Mouse (Mus musculus) urinary bladder, postnatal 10 days (tissue): ENCODE results near the gene Saysd1.

Source experiments
- DNase-seq: peaks from one replicate; pipeline ENCODE4 v3.0.0; 2022; ENCODE audit warnings: low spot score

The Saysd1 gene

DNA sequence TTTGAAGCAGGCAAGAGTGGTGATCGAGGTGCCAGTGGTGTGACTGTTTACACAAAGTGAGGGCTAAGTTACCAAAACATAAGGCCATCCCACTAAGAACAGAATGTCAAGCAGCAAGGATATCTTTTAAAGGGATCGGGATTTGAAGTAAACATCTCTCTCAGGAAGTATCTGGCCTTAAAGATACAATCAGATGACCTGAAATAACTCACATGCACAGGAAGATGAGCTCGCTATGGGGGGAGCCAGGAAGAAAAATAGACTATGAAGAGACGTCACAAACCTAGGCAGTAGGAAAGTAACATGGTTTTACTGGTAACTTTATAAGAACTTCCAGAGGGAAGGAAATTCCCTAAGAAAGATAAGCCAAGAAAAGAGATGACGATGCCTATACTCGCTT lies 32.1 kb downstream of the Saysd1 start:
- DNase-seq = no peak

DNA sequence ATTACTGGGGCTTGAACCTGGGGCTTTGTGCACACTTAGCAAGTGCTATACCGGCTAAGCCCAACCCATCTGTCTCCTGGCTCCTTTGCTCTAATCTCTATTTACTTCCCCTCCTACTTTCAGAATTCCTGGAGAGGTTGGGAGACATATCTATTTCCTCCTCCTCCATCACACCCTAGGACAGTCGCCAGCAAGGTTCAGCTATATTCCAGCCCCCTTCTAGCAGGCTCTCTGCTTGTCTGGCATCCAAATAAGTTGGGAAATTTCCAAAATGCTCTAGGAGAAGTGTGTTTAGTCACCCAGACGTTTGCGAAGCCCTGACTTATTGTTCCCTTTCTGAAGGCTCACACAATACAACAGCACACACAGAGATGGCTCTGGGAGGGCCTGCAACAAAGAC lies 35.1 kb downstream of the Saysd1 start:
- DNase-seq = no peak

DNA sequence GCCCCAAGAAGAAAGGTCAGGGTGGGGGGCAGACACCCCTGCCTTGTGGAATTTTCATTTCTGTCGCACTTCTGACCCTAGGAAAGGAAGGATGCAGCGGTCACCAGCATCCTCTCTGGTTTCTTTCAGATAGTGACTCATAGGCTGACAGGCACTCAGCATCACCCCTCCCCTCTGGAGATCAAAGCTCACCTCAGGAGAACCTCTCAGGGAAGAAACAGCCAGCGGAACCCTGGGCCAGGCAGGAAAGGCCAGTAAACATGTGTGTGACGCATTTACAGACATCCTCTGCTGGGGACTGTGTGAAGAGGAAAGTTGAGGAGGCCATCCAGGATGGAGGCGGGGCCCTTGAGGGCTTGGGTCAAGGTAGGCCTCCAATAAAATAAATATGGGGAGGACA lies 40.3 kb downstream of the Saysd1 start:
- no peak for DNase-seq

DNA sequence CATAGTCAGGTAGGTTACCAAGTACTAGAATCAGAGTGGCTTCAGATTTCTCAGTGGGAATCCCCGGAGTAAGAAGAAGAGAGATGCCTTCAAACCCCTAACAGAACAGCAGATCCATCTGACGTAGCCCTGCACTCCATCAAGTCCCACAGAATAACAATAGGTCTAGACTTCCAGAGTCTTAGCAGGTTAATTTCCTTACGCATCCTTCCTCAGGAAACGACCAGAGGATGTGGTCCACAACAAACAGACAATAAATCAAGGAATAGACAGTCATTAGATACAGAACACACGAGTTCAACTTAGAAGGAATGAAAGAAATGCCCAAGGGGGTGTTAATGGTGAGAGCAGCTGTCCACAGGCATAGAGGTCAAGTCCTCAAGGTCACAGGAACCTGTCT lies 43.4 kb downstream of the Saysd1 start:
- no peak for DNase-seq

DNA sequence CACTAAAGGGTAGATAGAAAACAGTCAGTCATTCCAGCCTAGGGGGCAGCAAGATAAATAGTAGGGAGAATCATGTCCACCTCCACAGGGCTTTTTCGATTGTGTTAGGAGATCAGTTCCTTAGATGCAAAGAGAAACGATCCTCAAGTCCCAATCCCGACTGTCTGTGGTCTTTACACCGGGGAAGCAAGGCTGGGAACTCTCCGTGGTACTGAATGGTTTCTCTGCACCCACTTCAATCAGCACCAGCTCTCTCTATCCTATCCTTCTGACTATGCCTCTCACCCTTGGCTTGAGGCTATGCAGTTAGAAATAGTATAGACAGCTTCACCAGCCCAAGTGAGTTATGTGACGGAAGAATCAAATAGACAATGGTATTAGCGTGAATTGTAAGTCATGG lies 44.8 kb downstream of the Saysd1 start:
- DNase-seq = no peak

DNA sequence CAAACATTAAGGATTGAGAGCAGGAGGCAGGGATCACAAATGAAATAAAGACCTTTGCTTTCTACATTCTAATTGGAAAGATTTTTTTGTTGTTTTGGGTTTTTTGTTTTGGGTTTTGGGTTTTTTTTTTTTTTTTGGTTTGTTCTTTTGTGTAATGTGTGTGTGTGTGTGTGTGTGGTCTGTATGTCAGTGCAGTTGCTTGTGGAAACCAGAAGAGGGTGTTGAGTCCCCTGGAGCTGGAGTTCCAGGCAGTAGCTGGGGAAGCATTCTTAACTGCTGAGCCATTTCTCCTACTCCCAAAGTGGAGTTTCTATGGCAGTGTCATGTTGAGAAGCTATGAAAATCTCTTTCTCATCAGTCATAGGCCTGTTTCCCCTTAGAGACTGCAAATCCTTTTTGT lies 54.0 kb downstream of the Saysd1 start:
- no peak for DNase-seq

DNA sequence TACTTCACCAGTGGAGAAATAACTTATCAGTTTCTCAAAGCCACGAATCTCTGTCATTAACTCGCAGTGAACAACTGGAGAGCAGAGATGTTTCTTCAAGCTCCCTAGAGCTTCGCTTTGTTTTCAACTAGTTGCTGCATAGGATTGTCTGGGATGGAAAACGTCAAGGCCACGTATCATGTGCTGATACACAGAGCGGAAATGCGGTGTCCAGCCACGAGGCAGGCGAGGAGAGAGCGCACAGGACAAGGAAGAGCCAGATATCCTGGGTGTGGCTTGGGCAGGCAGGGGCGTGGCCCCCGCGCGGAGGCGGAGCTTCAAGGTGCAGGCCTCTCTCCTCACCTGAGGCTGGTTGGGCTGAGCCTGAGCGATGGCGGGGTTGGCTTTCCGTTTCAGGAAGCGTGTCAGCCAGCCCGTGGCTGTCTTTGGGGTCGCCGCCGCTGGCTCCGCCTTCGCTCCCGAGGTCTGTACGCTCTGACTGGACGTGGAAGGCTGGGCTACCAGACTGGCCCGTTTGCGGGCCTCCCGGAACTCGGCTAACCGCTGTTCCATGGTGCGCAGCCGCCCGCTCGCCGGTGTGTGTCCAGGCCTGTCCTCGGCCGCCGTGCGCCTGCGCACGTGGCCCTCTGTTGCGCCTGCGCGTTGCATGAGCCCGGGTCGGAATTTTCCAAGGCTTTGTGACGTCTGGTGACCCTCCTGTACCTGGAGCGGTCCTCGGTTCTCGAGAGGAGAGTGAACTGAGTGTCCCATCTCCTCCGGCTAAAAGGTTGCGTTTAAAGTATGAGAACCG lies 55.6 kb downstream of the Saysd1 start:
- peak; percentile 52 for DNase-seq

DNA sequence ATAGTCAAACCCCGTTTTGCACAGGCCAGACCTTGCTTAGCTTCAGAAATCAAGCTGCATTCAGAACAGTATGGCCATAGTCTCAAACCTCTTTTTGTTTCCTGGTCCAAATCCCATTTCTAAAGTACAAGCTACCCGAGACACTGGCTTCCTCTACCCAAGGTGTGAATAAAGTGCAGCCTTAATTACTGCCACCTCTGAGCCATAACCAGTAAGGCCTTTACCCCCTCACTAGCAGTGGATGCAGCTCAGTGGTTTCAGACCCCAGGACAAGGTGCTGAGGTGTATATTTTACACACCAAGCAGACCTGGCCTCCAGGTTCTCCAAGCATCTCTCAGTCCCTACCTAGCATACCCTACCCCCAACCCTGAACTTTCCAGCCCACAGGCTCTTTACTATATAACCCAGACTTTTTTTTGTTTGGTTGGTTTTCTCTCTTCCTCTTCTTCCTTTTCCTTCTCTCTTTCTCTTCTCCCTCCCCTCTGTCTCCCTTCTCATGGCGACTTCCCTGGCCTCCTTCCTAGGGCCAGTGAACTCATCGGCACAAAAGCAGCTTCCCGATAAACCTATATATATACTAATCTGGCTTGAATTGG lies 56.3 kb downstream of the Saysd1 start:
- no peak for DNase-seq

DNA sequence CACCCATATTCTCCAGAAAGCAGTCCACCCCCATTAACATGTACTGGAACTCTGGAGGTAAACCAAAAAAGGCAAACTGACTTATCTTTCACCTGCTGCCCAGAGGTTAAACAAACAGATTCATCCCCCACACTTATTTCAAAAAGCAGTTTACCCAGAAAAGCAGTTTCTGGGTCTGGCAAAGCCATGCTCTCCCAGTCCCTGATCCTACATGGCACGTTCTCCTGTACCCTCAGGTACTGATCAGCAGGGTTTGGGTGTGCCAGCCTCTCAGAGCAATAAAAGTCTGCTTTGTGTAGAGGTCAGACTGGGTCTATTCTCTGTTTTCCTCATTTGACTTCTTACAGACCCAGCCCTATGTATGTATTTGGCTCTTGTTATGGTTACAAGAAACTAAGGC lies 57.2 kb downstream of the Saysd1 start:
- no peak for DNase-seq

DNA sequence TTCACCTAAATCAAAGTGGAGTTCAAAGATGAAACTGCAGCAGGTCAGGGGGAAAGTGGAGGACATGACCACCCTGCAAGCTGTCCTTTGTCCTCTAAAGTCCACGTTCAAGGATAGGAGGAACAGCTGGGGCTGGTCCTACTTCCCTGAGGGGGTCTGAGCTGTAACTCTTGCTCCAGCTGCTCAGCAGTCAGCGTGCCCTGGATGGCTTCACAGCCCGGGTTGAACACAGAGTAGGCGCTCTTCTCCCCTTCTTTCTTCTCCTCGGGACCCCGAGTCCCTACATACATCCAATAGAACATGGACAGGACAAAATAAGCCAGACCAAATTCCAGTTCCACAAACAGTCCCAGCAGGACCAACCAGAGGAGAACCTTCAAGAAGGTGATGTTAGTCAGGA lies 61.2 kb downstream of the Saysd1 start:
- DNase-seq = no peak

DNA sequence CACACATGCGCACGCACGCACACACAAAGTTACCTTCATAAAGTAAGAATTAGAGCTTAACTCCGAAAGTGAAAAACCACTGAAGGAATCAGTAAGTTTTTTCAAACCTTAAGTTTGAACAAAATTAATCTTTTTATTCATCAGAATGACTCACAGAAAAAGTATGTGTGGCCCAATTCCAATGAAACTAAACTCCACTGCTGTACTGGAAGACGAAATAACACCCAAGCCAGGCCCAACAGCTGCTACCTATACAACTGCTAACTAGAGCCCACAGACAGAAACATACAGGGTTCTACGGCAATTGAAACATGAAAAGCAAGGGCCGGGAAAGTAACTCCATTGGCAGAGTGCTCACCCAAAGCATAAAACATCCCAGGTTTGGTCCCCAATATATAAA lies 62.8 kb downstream of the Saysd1 start:
- DNase-seq = no peak

DNA sequence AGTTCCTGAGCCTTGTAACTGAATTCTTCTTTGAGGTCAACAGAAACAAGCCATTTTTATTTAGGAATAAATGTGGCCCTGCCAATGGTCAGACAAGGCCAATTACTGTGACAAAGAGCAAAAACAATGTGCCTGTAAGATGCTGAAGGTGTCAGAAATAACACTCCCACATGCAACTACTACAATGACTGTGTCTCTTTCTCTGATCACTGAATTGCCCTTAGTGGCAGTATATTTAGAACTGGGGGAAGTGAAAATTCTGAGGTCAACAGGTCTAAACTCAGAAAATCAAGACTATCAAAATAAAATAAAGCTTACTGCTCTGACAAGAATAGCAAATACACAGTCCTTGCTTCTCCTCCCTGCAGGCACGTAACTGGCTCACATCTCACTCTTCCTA lies 63.6 kb downstream of the Saysd1 start:
- DNase-seq = no peak

DNA sequence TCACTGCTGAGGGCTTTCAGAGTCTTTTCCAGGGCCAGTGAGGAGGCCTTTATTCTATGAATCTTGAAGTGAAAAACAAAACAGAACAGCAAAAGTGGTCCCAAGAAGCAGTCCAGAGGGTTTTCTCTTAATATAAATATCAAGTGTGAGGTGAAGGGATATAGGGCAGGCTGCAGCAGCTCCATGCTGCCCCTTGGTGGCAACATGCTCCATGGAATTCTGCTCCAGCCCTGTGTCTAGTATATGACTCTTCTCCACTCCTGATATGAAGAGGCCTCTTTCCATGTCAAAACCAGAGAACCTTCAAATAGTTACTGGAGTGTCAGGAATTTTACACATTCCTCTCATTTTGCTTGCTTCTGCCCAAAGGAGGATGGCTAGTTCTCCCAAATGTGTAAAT lies 67.7 kb downstream of the Saysd1 start:
- DNase-seq = no peak

DNA sequence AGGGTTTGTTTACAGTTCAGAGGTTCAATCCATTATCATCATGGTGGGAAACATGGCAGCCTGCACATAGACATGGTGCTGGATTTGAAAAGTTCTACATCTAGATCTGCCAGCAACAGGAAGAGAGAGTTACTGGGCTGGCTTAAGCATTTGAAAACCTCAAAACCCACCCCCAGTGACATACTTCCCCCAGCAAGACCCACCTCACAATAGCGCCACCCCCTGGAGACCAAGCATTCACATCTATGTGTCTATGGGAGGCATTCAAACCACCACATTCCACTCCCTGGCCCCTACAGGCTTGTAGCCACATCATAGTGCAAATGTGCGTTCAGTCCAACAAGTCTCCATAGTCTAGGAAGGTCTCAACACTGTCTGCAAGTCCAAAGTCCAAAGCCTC lies 70.0 kb downstream of the Saysd1 start:
- no peak for DNase-seq

DNA sequence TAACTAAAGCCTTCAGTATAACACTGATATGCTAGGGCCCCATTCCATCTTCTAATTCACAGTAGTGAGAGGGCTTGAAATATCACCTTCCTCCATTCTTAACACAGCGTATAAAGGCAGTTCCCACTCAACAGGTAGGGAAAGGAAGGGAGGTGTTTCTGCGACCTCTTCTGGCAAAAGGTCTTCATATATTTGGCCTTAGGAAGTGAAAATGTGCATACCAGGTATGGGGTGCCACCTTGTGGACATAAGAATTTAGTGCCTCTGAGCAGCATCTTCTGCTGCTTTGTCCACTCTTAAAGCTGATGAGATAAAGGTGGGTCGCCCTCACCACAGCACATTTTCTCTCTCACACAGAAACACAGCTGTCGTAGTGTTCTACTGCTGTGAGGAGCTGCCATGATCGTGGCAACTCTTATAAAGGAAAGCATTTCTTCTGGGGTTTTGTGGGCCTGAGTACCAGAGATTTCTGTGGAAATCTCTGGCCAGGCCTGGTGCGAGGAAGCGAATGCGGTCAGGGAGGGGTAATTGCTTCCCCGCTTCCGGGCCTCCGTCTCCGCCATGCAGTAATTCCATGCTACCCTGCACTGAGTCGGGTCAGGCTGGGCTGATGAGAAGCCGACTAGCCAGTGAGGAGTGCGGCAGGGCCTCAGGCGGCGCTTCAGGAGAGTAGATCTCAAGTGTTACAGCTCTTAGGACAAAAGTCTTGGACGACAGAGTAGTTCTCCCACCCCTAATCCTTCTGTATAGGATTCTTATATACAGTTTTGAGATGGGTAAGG lies 70.8 kb downstream of the Saysd1 start:
- no peak for DNase-seq

DNA sequence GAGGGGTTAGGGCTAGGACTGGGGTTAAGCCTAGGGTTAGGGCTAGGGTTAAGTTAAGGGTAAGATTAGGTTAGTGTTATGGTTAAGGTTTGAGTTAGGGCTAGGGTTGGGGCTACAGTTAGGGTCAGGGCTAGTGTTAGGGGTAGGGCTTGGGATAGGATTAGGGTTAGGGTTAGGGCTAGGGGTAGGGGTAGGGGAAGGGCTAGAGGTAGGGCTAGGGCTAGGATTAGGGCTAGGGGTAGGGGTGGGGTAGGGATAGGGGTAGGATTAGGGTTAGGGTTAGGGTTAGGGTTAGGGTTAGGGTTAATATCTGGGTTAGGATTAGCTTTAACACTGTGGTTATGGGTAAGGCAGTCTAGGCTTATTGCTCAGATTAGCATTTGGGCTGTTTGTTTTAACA lies 73.6 kb downstream of the Saysd1 start:
- no peak for DNase-seq

DNA sequence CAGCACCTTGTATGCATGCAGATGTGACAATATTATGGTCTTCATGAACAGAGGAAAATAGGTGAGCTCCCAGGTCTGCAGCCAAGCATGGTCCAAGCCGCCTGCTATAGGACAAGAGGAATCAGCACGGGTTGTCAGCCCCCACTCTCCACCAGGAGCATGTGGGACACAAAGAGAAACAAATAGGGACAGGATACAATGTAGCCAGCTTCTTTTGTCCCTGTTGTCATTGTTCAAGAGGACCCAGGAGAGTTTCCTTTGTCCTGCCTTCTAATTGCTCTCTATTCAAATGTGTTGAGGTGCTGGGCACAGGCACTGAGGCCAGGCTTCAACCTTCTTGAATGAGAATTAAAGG lies 89.9 kb downstream of the Saysd1 start:
- no peak for DNase-seq

DNA sequence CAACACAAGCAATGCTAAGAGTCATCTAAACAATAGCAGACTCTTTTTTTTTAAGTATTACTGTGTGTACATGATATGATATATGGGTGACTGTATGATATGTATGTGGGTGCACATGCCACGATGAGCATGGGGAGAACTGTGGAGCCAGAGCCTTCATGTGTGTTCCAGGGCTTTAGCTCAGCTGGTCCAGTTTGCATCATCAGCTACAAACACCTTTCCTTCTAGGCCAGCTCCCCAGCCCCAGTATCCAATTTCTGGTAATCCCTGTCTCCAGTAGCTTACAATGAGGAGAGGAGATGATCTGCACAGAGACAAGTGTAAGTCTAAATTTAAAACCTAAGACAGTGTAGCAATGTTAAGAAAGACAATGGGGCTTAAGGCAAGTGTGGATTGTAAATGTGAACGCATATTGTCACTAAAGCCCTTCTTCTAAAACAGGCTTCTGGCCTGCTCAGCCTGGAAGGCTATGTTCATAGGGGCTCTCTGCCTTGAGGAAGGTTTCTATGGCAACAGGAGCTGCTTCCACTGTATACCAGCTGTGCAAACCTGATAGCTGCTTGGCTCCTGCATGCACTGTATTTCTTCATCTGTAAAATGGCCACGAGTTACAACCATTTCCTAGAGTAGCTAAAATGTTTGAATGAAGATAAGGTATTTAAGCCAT lies 90.4 kb downstream of the Saysd1 start:
- DNase-seq = no peak

DNA sequence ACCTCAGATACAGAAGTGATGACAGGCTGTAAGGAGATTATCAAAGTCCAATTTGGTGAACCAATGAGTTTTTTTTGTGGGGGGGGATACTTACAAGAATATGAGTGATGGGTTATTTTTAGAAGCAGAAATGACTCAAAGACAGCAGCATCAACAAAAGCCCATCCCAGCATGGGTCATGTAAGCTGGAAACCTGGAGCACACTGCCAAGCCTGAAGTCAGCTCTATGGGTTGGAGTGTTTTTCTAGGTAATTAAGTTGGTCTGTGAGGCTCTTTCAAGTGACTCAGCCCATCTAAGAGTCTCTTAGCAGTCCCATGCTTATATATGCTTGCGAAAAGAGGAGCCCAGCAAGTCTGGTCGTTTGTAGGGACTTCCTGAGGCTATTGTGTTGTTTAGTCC lies 91.0 kb downstream of the Saysd1 start:
- no peak for DNase-seq

DNA sequence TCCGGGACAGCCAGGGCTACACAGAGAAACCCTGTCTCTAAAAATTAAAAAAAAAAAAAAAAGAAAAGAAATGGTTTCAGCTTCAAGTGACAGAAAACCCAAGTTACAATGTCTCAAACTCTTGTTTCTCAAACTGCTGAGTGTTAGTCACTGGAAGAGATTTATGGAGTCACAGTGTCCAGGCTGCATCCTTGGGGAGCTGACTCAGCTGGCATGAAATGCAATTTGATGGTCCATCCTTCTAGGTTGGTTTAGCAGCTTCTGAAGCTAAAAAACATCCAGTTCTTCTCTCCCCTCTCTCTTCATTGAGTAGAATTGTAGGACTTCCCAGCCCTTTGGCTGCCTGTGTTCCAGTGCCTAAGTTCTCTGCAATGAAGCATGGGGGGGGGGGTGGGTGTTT lies 94.3 kb downstream of the Saysd1 start:
- DNase-seq = no peak

DNA sequence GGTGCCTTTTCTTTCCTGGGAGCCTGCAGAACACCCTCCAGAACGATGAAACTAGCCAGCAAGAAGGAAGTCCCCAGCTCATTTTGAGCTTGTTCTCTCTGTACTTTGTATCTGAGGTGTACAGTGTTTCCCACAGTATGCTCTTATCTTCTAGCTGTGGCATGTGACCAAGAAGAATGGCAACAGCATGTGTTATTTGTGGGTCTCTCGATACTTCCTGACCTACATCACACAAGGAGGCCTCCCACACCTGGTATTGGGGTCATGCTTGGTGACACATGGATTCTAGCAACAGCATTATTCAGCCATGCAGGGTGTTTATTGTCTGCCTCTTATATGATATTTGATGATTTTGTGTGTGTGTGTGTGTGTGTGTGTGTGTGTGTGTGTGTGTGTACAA lies 96.5 kb downstream of the Saysd1 start:
- no peak for DNase-seq

DNA sequence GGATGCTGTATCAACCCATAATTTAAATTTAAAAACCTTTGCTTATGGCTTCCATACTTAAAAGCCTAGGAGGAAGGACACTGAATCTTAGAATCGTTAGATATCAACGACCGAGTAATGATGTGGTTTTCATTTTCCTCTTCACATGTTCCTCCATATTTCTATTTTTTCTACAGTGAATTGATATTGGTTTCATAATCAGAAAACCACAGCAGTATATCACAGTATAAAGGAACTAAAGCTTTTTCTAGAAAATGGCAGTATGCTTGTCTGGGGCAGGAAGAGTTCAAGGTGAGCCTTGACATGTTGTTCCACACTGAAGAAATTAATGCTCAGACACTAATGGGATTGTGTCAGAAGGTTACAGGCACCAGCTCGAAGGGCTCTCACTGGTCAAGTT lies 97.4 kb downstream of the Saysd1 start:
- no peak for DNase-seq

DNA sequence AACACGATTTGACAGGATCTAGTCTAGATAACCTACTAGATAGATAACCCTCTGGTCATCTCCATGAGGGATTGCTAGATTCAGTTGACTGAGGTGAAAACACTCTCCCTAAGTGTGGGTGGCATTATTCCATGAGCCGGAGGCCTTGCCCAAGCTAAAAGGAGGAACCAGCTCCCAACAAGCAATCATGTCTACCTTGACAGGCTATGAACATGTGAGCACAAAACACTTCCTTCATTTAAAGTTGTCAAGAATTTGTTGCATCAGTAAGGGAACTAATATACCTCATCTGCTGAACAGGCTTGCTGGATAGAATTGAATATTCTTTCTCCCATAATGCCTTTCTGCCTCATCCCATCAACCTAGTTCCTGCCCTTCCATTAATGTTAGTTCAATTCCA lies 98.5 kb downstream of the Saysd1 start:
- DNase-seq = no peak
